Mouse (Mus musculus): Measurements from ENCODE around the gene Jun. TPM values are rescaled to one million over a fixed set of nuclear protein-coding genes. Genes with fewer than 3 reads are reported as not detected.

The Jun gene
- polyA plus RNA-seq, 1 experiment from 2014 or later = 63.2 TPM

DNA sequence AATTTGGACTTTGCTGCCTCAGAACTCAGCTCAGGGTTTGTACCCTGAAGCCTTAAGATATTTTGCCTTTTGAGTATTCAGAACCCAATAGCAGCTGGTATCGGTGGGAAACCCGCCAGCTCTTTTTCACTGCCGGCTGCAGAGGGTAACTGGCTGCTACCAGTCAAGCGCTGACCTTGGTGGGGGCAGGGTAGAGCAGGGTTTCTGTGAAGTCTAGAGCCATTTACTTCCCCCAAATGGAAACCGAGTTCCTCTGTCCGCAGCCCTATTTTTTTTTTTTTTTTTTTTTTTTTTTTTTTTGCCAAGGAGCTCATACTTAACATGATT lies 1.7 kb upstream of the Jun start:
- Histone ChIP-seq H3K4me2 (replicated peaks; ENCODE audit: low read depth) (peak overlapping the region; percentile 73), H3K4me3 (ENCODE audit: low read depth, low read length) (peak overlapping the region; percentile 98), H3K9me3 (ENCODE audit: control insufficient read depth) (no peaks in the 10 kb centered on the region), H3K27ac (ENCODE audit: low read depth, low read length) (peak overlapping the region; percentile 99), H3K4me1 (replicated peaks; ENCODE audit: control insufficient read depth, insufficient read depth, low read length) (no peaks in the 10 kb centered on the region; the same call in 1 of the 2 replicates), H3K9ac (ENCODE audit: low read depth, low read length) (peak overlapping the region; percentile 41; the same call in 1 of the 2 replicates), H3K36me3 (ENCODE audit: control insufficient read depth, insufficient read depth) (no peaks in the 10 kb centered on the region), H3K27me3 (replicated peaks; ENCODE audit: control insufficient read depth, insufficient read depth, low read length) (no peaks in the 10 kb centered on the region)
- under 1% methylated on average over 6 of the region's 6 CpGs for WGBS
- TF ChIP-seq CTCF (IDR thresholded peaks at IDR 0.05; ENCODE audit: low read depth) = no peak
- ATAC-seq = no peak

DNA sequence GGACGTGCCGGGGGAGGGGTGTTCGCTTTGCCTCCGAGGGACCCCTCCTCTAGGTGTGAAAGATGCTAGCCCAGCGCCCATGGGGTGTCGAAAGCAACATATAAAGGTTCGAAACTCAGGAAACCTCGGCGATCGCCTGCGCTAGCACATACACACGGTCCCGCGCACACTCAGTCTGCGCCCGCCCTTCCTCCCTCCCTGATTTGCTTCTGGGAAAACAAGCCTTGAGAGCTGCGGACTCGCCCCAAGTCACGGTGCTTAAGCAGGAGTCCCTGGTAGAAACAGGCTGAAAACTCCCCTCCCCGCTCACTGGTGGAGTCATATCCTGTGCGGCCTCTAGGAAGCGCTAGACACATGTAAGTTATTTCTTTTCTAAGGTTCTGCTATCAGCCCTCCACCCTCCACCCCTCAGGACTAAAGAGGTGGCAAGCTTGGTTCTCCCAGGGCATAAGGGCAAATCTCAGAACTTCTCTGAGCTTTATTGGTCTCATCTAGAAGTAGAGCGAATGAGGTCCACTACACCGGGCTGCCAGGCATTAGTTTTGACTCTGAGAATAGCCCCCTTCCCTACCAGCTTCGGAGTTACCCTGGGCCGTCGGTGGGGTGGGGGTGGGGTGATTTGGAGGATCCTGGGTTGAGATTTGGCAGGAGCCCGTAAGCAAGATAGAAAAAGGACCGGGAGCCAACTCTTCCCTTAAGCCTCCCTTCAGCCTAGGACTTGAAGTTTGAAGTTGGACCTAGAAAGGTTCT lies 1.2 kb upstream of the Jun start:
- Histone ChIP-seq H3K4me3 (ENCODE audit: low read depth, low read length) (peak overlapping the region; percentile 98), H3K9me3 (ENCODE audit: control insufficient read depth) (no peaks in the 10 kb centered on the region), H3K4me1 (replicated peaks; ENCODE audit: control insufficient read depth, insufficient read depth, low read length) (no peaks in the 10 kb centered on the region; the same call in 1 of the 2 replicates), H3K36me3 (ENCODE audit: control insufficient read depth, insufficient read depth) (no peaks in the 10 kb centered on the region), H3K27ac (ENCODE audit: low read depth, low read length) (peak overlapping the region; percentile 99), H3K4me2 (replicated peaks; ENCODE audit: low read depth) (peak overlapping the region; percentile 73), H3K9ac (ENCODE audit: low read depth, low read length) (peak overlapping the region; percentile 88), H3K27me3 (replicated peaks; ENCODE audit: control insufficient read depth, insufficient read depth, low read length) (no peaks in the 10 kb centered on the region)
- TF ChIP-seq CTCF (IDR thresholded peaks at IDR 0.05; ENCODE audit: low read depth) = peak; percentile 91
- peak; percentile 59 for ATAC-seq
- under 1% methylated on average over 29 of the region's 29 CpGs for WGBS

- Histone ChIP-seq H3K9me3 (ENCODE audit: control insufficient read depth) (no peaks in the 10 kb centered on the region), H3K36me3 (ENCODE audit: control insufficient read depth, insufficient read depth) (no peaks in the 10 kb centered on the region), H3K4me3 (ENCODE audit: low read depth, low read length) (peak overlapping the region; percentile 98), H3K4me1 (replicated peaks; ENCODE audit: control insufficient read depth, insufficient read depth, low read length) (no peaks in the 10 kb centered on the region; the same call in 1 of the 2 replicates), H3K9ac (ENCODE audit: low read depth, low read length) (peak overlapping the region; percentile 99), H3K27me3 (replicated peaks; ENCODE audit: control insufficient read depth, insufficient read depth, low read length) (no peaks in the 10 kb centered on the region), H3K4me2 (replicated peaks; ENCODE audit: low read depth) (peak overlapping the region; percentile 77), H3K27ac (ENCODE audit: low read depth, low read length) (peak overlapping the region; percentile 99)
- no peak for TF ChIP-seq CTCF (IDR thresholded peaks at IDR 0.05; ENCODE audit: low read depth)
- WGBS = under 1% methylated on average over 53 of the region's 54 CpGs
- ATAC-seq = no peak
These were observed 631 bp downstream of the Jun start for GRCm38 (mm10) chr4:95051311-95051871.

DNA sequence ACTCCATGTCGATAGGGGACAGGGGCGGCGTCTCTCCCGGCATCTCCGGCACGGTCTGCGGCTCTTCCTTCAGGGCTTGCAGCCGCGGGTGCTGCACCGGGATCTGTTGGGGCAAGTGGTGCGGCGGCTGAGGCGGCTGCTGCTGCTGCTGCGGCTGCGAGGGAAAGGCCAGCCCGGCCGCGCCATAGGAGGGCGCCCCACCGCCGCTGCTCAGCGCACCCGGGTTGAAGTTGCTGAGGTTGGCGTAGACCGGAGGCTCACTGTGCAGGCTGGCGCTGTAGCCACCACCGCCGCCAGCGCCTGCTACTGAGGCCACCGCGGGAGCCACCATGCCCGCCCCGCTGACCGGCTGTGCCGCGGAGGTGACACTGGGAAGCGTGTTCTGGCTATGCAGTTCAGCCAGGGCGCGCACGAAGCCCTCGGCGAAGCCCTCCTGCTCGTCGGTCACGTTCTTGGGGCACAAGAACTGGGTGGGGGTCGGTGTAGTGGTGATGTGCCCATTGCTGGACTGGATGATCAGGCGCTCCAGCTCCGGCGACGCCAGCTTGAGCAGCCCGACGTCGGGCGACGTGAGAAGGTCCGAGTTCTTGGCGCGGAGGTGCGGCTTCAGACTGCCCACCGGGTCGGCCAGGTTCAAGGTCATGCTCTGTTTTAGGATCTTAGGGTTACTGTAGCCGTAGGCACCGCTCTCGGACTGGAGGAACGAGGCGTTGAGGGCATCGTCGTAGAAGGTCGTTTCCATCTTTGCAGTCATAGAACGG lies 1.3 kb downstream of the Jun start:
- H3K4me3 ChIP-seq (ENCODE audit: low read depth, low read length) = peak overlapping the region; percentile 98
- no peaks in the 10 kb centered on the region for H3K9me3 ChIP-seq (ENCODE audit: control insufficient read depth)
- no peaks in the 10 kb centered on the region; the same call in 1 of the 2 replicates for H3K4me1 ChIP-seq (replicated peaks; ENCODE audit: control insufficient read depth, insufficient read depth, low read length)
- peak overlapping the region; percentile 77 for H3K4me2 ChIP-seq (replicated peaks; ENCODE audit: low read depth)
- ATAC-seq = no peak
- TF ChIP-seq CTCF (IDR thresholded peaks at IDR 0.05; ENCODE audit: low read depth) = peak; percentile 82
- peak overlapping the region; percentile 99 for H3K27ac ChIP-seq (ENCODE audit: low read depth, low read length)
- H3K27me3 ChIP-seq (replicated peaks; ENCODE audit: control insufficient read depth, insufficient read depth, low read length) = no peaks in the 10 kb centered on the region
- peak overlapping the region; percentile 99 for H3K9ac ChIP-seq (ENCODE audit: low read depth, low read length)
- no peaks in the 10 kb centered on the region for H3K36me3 ChIP-seq (ENCODE audit: control insufficient read depth, insufficient read depth)
- WGBS = under 1% methylated on average over 70 of the region's 70 CpGs

DNA sequence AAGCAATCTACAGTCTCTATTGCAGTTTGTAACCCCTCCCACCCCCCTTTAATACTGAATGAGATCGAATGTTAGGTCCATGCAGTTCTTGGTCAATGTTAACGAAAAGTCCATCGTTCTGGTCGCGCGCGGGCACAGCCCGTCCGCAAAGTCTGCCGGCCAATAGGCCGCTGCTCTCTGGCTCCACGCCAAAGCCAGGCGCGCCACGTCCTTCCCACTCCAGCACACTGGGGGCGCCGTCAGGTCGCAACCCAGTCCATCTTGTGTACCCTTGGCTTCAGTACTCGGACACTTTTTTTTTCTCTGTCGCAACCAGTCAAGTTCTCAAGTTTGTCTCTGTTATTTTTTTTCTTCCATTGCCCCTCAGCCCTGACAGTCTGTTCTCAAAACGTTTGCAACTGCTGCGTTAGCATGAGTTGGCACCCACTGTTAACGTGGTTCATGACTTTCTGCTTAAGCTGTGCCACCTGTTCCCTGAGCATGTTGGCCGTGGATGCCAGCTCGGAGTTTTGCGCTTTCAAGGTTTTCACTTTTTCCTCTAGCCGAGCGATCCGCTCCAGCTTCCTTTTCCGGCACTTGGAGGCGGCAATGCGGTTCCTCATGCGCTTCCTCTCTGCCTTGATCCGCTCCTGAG lies 2.0 kb downstream of the Jun start:
- Histone ChIP-seq H3K9me3 (ENCODE audit: control insufficient read depth) (no peaks in the 10 kb centered on the region), H3K36me3 (ENCODE audit: control insufficient read depth, insufficient read depth) (no peaks in the 10 kb centered on the region), H3K27me3 (replicated peaks; ENCODE audit: control insufficient read depth, insufficient read depth, low read length) (no peaks in the 10 kb centered on the region), H3K27ac (ENCODE audit: low read depth, low read length) (peak overlapping the region; percentile 99), H3K4me3 (ENCODE audit: low read depth, low read length) (peak overlapping the region; percentile 98), H3K4me1 (replicated peaks; ENCODE audit: control insufficient read depth, insufficient read depth, low read length) (no peaks in the 10 kb centered on the region; the same call in 1 of the 2 replicates), H3K9ac (ENCODE audit: low read depth, low read length) (peak overlapping the region; percentile 99), H3K4me2 (replicated peaks; ENCODE audit: low read depth) (peak overlapping the region; percentile 77)
- TF ChIP-seq CTCF (IDR thresholded peaks at IDR 0.05; ENCODE audit: low read depth) = peak; percentile 75
- no peak for ATAC-seq
- WGBS = under 1% methylated on average over 34 of the region's 34 CpGs
